Mouse (Mus musculus) thymus, adult 2 months (tissue): Measurements from ENCODE around the gene Morc1. TPM values are rescaled to one million over a fixed set of nuclear protein-coding genes. Genes with fewer than 3 reads are reported as not detected.

Experiments used
- DNase-seq: peaks from one replicate; pipeline ENCODE4 v3.0.0; 2021
- H3K27ac ChIP-seq: fragments of 200-500 bp; 2 replicates; pipeline ENCODE4 v1.5.1; 2012; ENCODE audit warnings: low read length, control low read depth; ENCODE audit not compliant: control insufficient read depth, insufficient read depth
- H3K27me3 ChIP-seq: fragments of 200-500 bp; 2 replicates; pipeline ENCODE4 v1.6.1; 2012; ENCODE audit warnings: mild to moderate bottlenecking, low read length, moderate library complexity, mixed read lengths; ENCODE audit not compliant: control insufficient read depth, insufficient read depth
- H3K36me3 ChIP-seq: fragments of 200-500 bp; 2 replicates; pipeline ENCODE4 v1.6.1; 2012; ENCODE audit warnings: mild to moderate bottlenecking, low read length, moderate library complexity; ENCODE audit not compliant: control insufficient read depth, insufficient read depth
- H3K4me1 ChIP-seq: fragments of 200-500 bp; replicated peaks from 2 replicates; pipeline ENCODE4 v1.6.1; 2012; ENCODE audit warnings: low read length; ENCODE audit not compliant: control insufficient read depth, insufficient read depth
- H3K4me3 ChIP-seq: fragments of 200-500 bp; 2 replicates; pipeline ENCODE4 v1.5.1; 2012; ENCODE audit warnings: mild to moderate bottlenecking, low read length, control low read depth, moderate library complexity; ENCODE audit not compliant: control insufficient read depth, insufficient read depth
- CTCF ChIP-seq: fragments of 200-500 bp; IDR thresholded peaks from 2 replicates; pipeline ENCODE4 v1.5.1; 2012; ENCODE audit warnings: mild to moderate bottlenecking, control low read depth, low read length, moderate library complexity, borderline replicate concordance; ENCODE audit not compliant: control insufficient read depth, poor library complexity, insufficient read depth; ENCODE audit errors: extremely low read depth
- POLR2A ChIP-seq: fragments of 200-500 bp; IDR thresholded peaks from 2 replicates; pipeline ENCODE4 v1.6.1; 2012; ENCODE audit warnings: mild to moderate bottlenecking, low read length, control low read depth, moderate library complexity; ENCODE audit not compliant: control insufficient read depth, poor library complexity, insufficient read depth; ENCODE audit errors: extremely low read depth
- WGBS: fragments of 180-500 bp; shearing (Covaris S2); methylation state at CpG from one replicate; pipeline ENCODE4 v1.1.7; 2018; 5-methylcytosine and 5-hydroxymethylcytosine counted together
- polyA plus RNA-seq: library from polyadenylated mRNA; depleted of rRNA; stranded (reverse); fragments of >200 nt; gene quantifications from 2 replicates; pipeline ENCODE4 v1.2.3, GENCODE M21; 2012

Morc1 gene
- polyA plus RNA-seq, 1 experiment: 0.70 TPM

- no peak for TF ChIP-seq POLR2A
- no peak for TF ChIP-seq CTCF
- Histone ChIP-seq H3K36me3 (no peaks in the 10 kb centered on the region), H3K4me1 (peaks cover 12% of the 10 kb centered on the region), H3K27me3 (no peaks in the 10 kb centered on the region), H3K27ac (no peak overlapping the region), H3K4me3 (no peak overlapping the region)
- WGBS: 89% methylated on average over 2 of the region's 2 CpGs
- no peak for DNase-seq
Observed at GRCm38 (mm10) chr16:48603735-48604211, 172.7 kb downstream of the Morc1 start.

GRCm38 (mm10) chr16:48606476-48607038 lies 175.5 kb downstream of the Morc1 start:
- Histone ChIP-seq H3K36me3 (no peaks in the 10 kb centered on the region), H3K4me1 (peaks cover 9% of the 10 kb centered on the region), H3K27ac (no peak overlapping the region), H3K27me3 (no peaks in the 10 kb centered on the region), H3K4me3 (no peak overlapping the region)
- no peak for DNase-seq
- TF ChIP-seq POLR2A (no peak), CTCF (no peak)
- 89% methylated on average over 4 of the region's 4 CpGs for WGBS

DNA sequence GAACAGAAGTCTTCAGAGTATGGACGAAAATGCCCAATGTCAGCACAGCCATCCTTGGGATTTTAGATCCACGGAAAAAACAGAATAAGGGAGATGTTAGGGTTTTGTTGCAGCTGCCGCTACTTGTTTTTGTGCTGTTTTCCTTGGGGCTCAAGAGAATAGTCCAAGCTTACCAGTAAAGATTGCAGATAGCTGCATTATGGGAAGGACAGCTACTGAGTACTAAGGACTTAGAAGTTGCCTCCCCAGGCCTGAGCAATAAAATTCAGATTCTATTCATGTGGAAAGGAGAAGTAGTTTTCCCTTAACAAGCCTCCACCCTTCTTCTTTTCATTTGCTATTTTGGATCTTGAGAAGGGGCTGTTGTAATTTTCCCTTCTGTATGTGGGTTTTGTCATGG lies 177.2 kb downstream of the Morc1 start:
- DNase-seq: no peak
- Histone ChIP-seq H3K36me3 (no peaks in the 10 kb centered on the region), H3K4me1 (peaks cover 14% of the 10 kb centered on the region), H3K27ac (no peak overlapping the region), H3K27me3 (no peaks in the 10 kb centered on the region), H3K4me3 (no peak overlapping the region)
- TF ChIP-seq CTCF (no peak), POLR2A (no peak)
- WGBS: 97% methylated on average over 3 of the region's 3 CpGs

GRCm38 (mm10) chr16:48610866-48611265 lies 179.8 kb downstream of the Morc1 start:
- H3K4me3 ChIP-seq: no peak overlapping the region
- no peaks in the 10 kb centered on the region for H3K36me3 ChIP-seq
- TF ChIP-seq CTCF: no peak
- DNase-seq: no peak
- no peak overlapping the region for H3K27ac ChIP-seq
- 31% methylated on average over 1 of the region's 1 CpGs for WGBS
- H3K4me1 ChIP-seq: peaks cover 4% of the 10 kb centered on the region
- H3K27me3 ChIP-seq: no peaks in the 10 kb centered on the region

DNA sequence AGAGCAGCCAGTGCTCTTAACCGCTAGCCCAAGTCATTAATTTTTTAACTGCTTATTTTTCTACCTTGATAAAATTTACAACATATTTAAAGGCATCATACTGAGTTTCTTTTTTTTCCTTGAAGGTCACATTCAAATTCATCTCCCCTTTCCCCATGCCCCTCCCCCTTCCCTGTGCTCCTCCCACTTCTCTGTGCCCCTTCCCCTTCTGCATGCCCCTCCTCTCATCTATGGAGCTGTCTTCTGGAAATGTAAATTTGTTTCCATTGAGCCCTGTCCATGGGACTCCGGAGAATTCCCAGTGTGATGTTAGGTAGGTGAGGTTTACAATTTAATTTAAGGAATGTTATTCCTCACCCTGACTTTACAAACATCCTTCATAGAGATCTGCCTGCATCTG lies 180.4 kb downstream of the Morc1 start:
- no peak overlapping the region for H3K4me3 ChIP-seq
- H3K36me3 ChIP-seq: no peaks in the 10 kb centered on the region
- no peaks in the 10 kb centered on the region for H3K27me3 ChIP-seq
- TF ChIP-seq POLR2A (no peak), CTCF (no peak)
- H3K27ac ChIP-seq: no peak overlapping the region
- H3K4me1 ChIP-seq: peaks cover 4% of the 10 kb centered on the region
- DNase-seq: no peak
- 99% methylated on average over 2 of the region's 2 CpGs for WGBS

DNA sequence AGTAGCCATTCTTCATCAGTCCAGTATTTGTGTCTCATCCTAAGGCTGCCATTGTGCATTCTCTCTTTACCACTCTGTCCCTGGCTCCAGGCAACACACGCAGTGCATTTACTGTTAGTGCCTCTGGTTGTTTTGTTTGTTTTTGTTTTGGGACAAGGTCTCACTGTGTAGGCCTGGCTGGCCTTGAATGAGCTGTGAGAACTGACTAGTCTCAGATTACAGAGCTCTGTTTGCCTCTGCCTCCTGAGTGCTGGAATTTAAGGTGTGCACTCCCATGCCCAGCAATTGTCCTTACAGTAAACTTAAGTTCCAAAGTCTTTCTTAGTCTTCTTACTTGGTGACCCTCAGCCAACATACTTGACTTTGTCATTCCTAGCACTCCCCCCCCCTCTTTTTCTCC lies 182.7 kb downstream of the Morc1 start:
- no peaks in the 10 kb centered on the region for H3K27me3 ChIP-seq
- DNase-seq: no peak
- no peak overlapping the region for H3K4me3 ChIP-seq
- H3K36me3 ChIP-seq: no peaks in the 10 kb centered on the region
- no peak overlapping the region for H3K27ac ChIP-seq
- WGBS: 94% methylated on average over 1 of the region's 1 CpGs
- TF ChIP-seq CTCF (no peak), POLR2A (no peak)
- peaks cover 4% of the 10 kb centered on the region; the same call in 1 of the 2 replicates for H3K4me1 ChIP-seq

DNA sequence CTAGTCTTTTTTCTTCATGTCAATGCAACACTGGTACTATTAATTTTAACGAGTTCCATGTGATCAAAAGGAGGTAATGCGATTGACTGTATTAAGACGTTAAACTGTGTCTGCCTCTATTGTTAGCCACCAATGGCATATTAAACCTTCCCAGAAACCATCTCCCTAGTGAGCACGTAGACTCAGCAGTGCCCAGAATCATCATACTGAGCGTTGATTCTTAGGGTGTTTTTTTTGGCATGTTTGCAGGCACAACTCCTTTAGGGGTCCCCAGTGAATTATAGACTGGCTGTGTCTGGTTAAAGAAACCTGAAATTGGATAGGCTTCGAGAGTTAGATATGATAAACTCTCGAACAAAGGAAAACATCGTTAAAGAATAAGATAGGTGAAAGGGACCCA lies 189.5 kb downstream of the Morc1 start:
- Histone ChIP-seq H3K4me1 (no peaks in the 10 kb centered on the region), H3K27me3 (no peaks in the 10 kb centered on the region), H3K27ac (no peak overlapping the region), H3K4me3 (no peak overlapping the region), H3K36me3 (peaks cover 3% of the 10 kb centered on the region; the same call in 1 of the 2 replicates)
- TF ChIP-seq POLR2A (no peak), CTCF (no peak)
- WGBS: 94% methylated on average over 8 of the region's 8 CpGs
- DNase-seq: no peak
